Comparison of ENCODE assay signal across 25 mouse cellular contexts in genomic region chr4:82398282-82398681, GRCm38 (mm10).
"Had no signal": no experiment of that assay in that cellular context is flagged by ENCODE, and none has a peak within 500 bp of the region (broad histone marks: within the 10 kb centered on the region; RNA-seq: fewer than 3 reads in every experiment).

No protein-coding gene starts in this region.

- H3K4me2 ChIP-seq: heart, embryonic 11.5 days; heart, embryonic 13.5 days; heart, embryonic 15.5 days; hindbrain, embryonic 12.5 days; hindbrain, embryonic 14.5 days; intestine, embryonic 15.5 days; limb, embryonic 13.5 days; liver, embryonic 12.5 days had no signal

- H3K4me3 ChIP-seq: heart, adult 2 months; heart, embryonic 13.5 days; heart, embryonic 15.5 days; hindbrain, embryonic 10.5 days; hindbrain, embryonic 12.5 days; intestine, embryonic 15.5 days; layer of hippocampus, adult 2 months; left cerebral cortex, adult 2 months; limb, embryonic 13.5 days; liver, embryonic 12.5 days had no signal

- H3K27me3 ChIP-seq: heart, embryonic 13.5 days; heart, embryonic 15.5 days; hindbrain, embryonic 12.5 days; intestine, embryonic 15.5 days; limb, embryonic 13.5 days; liver, embryonic 12.5 days had no signal

- H3K27ac ChIP-seq: heart, adult 2 months; heart, embryonic 13.5 days; hindbrain, embryonic 10.5 days; hindbrain, embryonic 12.5 days; hindbrain, embryonic 14.5 days; intestine, embryonic 15.5 days; layer of hippocampus, adult 2 months; left cerebral cortex, adult 2 months; limb, embryonic 13.5 days; liver, embryonic 12.5 days; liver, embryonic 14.5 days had no signal

- DNase-seq: gastrocnemius, postnatal 14 days; heart, adult 2 months; heart, postnatal 14 days; heart, postnatal 4 days; kidney, adult 18-20 months; kidney, adult 8-10 months; kidney, postnatal 10 days; kidney, postnatal 25 days; kidney, postnatal 4 days; liver had no signal

- H3K9me3 ChIP-seq: heart, embryonic 13.5 days; heart, embryonic 15.5 days; hindbrain, embryonic 10.5 days; hindbrain, embryonic 12.5 days; intestine, embryonic 15.5 days; limb, embryonic 13.5 days; liver, embryonic 12.5 days had no signal

- H3K36me3 ChIP-seq: heart, embryonic 15.5 days; hindbrain, embryonic 10.5 days; hindbrain, embryonic 12.5 days; intestine, embryonic 15.5 days; liver, embryonic 12.5 days had no signal

- H3K9ac ChIP-seq: heart, embryonic 13.5 days; heart, embryonic 15.5 days; hindbrain, embryonic 12.5 days; hindbrain, embryonic 14.5 days; intestine, embryonic 15.5 days; limb, embryonic 13.5 days; liver, embryonic 12.5 days; liver, embryonic 14.5 days had no signal

- ATAC-seq: hindbrain, embryonic 16.5 days; inflammation-experienced regulatory T-cells, adult 6 months; intestine, embryonic 15.5 days; intestine, postnatal 0 days; liver, embryonic 12.5 days had no signal
